Mouse (Mus musculus) CD4-positive, CD25-positive, alpha-beta regulatory T cell, adult 4 months (primary cell): Measurements from ENCODE around the gene Rbms3. TPM values are rescaled to one million over a fixed set of nuclear protein-coding genes. Genes with fewer than 3 reads are reported as not detected.

Source experiments
- ATAC-seq: one replicate; pipeline ENCODE4 v1.8.0; 2017
- polyA plus RNA-seq, 2 experiments: library from polyadenylated mRNA; unstranded; fragments of 100-300 nt; shearing (Covaris generic); gene quantifications; one replicate each; pipeline ENCODE4 v1.2.1; 2017

Rbms3 gene
- polyA plus RNA-seq, result under 1 TPM in 1 of 2 experiments, not detected in 1; 0.07 TPM

DNA sequence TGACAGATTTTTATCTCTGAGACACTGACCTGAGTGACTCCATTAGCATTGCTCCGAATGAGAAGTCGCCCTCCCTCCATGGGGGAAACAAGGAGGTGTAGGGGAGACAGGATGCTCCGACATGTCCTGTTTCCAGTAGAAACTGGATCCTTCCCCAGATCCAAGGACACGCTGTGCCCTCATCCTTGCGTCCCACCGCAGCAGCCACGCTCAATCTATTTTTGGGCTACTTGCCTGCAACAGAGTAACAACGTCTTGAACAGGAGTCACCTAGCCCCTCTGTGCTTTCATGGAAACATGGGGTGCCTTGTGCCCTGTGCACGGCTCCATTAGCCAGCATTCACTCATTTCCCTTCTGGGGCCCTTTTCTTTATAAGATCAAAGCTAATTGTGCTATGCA is at the start of gene Rbms3:
Rbms3 (minus strand) TSS at position 143 of the 400 bp plus-strand sequence.
- no peak for ATAC-seq

DNA sequence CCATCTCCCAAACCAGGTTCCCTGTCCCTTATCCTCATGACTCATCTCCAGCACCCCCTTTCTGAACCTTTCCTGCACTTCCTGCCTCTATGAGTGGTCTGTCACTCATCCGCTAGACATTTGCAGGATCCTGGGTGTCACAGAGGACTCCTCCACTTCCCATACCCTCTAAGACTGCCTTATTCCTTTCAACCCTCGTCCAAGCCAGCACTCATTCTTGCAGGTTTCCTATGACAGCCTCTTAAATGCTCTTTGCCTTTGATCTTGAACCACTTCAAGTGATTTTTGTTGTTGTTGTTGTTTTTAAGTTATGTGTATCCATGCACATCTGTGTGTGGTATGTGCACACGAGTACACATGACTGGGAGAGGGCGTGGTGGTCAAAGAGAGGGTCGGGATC is 43.6 kb upstream of the Rbms3 start:
- no peak for ATAC-seq

DNA sequence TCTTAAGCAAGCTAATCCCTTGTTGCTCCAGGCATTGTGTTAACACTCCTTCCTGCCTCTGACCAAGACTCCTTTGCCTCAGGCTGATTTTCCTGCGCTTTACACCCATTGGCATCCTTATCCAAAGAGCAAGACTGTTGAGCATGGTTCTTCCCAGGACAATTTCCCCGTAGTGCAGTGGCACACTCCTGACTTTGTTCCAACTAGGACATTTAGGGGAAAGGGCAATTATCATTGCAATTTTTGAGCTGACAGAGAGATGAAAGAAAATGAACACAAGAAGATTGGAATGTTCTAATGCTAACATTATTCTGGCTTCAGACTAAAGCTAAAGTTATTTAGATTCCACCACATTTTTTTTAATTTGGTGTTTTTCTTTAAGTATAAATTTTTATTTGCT is 24.9 kb upstream of the Rbms3 start:
- no peak for ATAC-seq

DNA sequence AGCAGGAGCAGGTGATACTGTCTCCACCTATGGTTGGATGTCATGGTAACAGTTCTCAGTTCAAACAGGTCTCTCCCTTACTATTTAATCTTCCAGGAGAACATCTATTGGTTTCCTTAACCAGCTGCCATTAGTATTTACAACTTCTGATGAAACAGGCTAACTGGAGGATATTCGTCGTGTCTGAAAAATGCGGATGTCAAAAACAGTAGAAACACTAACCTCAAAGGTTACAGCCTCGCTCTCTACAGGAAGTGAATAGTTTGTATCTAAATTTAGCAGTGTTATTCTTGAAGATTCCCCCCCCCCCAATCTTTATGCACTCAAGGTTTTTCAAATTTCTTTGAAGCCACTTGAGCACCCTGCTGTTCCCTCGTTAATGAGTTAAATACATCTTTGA is 23.9 kb upstream of the Rbms3 start:
- ATAC-seq, result no peak

DNA sequence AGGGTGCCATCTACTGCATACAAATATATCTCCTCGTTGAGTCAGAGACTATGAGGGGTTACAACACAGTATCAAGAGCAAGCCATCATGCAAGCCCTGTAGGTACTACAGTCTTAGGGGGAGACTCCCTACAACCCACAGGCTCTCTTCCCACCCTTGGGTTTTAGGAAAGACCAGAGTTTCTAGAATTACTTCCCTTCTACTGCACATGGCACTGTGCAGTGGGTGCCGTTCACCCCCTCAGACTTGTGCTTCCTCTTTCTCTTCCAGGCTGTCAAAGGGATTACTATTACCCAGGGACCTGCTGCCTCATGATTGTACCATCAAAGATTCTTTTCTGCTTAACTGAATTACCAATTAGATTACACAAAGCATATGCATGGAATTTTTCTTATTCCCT is 16.4 kb upstream of the Rbms3 start:
- no peak for ATAC-seq

DNA sequence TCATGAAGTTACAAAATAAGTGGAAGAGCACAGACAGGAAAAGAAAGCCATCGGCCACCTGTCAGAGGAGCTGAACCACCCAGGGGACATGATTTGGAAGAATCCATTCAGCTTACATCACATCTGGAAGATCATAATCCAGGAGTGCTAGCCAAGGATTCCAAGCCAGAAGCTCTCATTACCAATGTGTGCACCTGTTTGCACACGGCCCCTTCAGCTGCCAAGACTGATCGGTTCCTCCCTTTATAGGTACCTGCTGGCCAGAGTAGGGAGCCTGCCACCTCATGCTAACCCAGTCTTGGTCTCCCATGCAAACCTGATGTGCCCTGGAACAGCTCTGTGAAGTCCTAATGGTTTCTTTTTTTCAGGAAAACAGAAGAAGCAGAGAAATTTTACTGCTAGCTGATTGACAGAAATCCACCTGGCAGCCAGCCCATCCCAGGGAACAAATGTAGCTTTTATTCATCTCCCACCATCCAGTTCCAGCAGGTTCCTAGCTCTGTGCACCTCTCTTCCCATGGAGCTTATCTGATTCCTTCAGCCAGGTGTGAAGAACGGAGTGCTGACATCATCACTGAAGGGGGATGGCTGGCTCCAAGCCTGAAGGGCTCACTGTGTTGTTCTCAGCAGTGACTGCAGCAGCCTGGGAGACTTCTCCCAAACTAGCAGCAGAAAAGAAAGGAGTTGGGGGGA is 11.5 kb upstream of the Rbms3 start:
- no peak for ATAC-seq

DNA sequence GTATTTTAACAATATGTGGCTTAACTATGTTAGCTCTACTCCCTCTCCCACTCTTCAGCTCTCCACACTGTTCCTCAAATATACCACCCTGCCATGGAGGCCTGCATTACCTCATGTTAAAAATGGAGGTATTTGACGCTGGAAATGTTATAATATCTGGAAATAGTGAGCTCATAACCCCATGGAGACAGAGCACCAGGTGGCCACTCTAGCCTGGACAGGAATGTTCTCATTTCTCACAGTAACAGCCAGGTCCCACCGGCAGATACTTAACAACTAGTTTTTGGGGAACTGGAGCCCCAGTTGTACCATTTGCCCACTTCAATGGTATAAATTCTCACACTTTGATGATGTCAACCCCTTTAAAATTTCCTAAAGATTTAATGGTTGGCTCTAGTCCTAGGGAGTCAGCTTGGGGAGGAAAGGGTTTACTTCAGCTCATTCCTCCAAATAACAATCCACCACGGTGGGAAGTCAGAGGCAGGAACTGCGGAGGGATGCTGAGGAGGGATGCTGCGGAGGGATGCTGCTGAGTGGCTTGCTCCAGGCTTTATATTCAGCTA is 9.0 kb upstream of the Rbms3 start:
- no peak for ATAC-seq

DNA sequence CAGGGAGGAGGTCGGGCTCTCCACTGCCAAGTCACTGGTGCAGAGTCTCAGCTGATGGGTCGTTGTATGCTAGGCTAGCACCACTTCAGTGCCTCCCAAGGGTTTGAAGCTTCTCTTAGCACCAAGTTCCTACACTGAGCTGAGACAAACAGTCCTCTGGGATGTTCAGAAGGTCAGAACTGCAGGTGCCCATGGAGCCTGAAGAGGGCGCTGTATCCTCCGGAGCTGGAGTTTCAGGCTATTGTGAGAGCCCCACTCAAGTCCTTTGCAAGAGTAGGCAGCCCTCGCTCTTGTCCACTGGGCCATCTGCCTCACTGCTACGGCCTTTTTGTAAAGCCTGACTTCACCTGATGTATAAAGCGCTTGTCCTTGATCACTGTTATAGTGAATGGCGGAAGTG is 6.8 kb upstream of the Rbms3 start:
- ATAC-seq, result no peak

DNA sequence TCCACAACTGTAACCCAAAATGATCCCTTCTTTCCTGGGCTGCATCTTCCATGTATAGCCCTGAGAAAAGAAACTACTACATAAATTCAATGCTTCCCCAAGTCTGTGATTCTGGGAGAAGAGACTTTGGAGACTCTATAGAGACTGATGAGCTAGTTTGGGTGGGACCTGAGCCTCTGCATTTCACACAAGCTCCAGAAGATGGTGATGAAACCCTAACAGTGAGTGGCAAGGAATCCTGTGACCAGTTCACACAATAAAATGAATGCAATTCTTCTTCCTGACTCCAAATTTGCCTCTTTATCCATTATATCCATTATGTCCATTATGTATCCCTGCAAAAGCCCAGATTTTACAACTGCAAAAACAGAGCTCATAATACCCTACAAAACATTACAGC is 2.5 kb downstream of the Rbms3 start:
- ATAC-seq, result no peak

DNA sequence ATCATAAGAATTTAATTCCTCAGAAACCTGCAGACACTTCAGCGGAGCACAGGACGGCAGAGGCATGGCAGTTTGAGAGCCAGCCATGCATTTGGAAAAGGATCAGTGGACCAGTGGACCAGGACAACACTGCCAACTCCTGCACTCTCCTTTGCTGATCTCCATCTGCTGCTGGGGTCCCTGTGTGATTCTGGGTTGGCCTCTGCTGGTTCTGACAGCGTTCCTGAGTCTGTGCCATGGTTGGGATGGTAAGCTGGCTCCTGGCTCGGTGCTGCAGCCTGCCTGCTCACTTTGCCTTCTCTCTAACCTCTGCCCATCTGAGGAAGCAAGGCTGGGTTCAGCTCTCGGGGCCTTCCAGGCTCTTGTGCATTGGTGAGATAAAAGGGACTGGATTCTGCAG is 28.9 kb downstream of the Rbms3 start:
- no peak for ATAC-seq

DNA sequence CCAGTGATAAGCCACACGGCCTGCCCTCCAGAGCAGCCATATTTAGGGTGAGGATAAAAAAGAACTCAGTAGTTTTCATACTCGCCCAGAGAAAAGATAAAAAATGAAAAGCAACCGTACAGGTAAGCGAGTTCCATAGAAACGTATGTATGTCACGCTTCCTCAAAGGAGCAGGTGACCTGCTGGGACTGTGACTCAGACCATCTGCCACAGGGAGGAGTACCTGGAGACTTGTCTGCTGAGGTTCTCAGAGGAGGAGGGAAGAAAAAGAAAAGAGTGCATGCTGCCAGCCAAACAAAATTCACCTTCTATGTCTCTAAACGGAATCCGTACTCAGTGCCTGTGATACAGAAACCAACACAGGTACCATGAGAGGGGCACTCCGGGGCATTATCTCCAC is 30.4 kb downstream of the Rbms3 start:
- ATAC-seq, result no peak

DNA sequence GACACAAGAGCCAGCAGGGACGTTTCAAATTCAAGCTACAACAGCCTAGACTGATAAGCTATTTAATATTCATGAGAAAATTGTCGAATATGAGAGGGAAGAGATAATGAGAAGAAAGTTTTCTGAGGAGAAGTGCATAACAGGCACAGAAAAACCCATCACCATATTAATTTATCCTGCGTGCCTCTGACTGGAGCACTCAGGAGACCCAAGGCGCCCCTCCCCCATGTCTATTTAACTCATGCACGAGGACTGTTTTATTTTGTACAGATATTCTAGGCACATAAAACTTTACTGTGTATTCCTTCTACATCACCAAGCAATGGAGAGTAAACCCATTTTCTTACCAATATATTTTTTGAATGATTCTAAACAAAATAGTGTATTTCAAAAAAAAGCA is 33.6 kb downstream of the Rbms3 start:
- no peak for ATAC-seq

DNA sequence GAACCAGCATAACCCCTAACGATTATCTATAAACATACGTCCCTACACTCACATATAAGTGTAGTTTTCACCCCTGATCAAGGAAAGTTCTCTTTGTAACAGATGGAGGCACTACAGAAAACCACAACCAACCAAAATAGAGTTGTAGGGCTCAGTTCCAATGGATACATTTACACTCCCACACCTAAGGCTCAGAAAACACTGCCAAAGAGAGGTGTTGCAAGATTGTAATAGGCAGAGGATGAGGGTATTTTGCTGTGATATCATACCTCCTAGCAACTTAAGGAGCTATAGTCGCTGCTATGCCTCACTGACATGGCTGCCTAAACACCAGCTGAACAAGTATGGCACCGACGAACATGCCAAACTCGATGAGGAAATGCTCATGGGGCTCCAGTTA is 44.4 kb downstream of the Rbms3 start:
- no peak for ATAC-seq

DNA sequence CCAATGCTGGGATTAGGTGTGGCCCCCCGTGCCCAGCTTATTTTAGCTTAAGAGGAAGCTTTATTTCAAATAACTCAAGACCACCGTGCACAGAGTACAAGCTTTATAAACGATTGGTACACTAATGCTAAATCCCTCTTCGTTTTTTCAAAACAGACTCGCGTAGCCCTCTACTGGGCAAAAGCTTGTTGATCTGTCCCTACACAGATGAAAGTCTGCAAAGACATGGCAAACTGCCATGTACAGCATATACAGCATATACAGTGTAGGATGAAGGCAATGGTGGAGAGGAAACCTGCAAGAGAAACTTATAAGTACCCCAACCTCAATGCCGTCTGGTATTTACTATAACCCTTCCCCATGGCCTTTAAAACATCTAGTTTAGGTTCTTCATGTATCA is 46.1 kb downstream of the Rbms3 start:
- no peak for ATAC-seq

DNA sequence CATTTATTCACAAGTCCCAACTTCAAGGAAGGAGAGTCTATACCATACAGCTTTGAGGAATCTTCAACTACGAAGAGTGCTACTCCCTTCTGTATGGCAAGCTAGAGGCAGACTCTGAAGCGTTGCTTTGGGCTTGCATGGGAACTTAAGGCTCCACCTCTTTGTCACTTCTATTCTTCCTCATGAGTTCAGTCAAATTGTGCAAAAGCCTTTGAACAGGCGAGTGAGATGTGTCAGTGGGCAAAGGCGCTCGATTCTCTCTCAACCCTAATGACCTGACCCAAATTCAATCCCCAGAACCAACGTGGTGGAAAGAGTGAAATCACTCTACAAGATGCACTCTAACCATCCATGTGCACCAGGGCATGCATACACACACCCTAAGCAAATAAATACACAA is 47.1 kb downstream of the Rbms3 start:
- no peak for ATAC-seq

DNA sequence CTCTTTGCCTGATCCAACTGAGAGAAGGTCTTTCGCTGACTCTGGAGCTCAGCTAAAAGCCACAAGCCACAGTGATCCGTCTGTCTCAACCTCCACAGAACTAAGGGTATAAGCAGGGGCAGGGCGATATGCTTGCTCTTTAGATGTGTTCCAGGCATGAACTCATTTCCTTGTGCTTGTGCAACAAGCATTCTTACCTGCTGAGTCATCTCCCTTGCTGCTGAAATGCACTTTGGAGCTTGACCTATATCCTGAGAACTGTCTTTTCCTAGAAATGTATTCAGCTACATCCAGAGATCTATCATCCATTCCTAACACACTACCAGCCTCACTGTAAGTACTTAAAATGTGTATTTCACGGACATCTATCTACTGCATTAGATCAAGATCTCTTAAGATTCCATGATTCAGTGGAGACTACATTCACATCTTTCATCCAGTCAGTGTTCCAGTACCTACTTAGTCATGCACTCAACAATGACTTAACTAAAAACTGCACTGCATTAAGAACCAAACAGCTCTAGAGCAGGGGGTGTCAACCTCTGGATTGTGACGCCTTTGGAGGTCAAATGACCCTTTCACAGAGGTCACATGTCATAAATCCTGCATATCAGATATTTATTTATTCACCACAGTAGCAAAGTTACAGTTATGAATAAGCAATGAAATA is 58.4 kb downstream of the Rbms3 start:
- no peak for ATAC-seq

DNA sequence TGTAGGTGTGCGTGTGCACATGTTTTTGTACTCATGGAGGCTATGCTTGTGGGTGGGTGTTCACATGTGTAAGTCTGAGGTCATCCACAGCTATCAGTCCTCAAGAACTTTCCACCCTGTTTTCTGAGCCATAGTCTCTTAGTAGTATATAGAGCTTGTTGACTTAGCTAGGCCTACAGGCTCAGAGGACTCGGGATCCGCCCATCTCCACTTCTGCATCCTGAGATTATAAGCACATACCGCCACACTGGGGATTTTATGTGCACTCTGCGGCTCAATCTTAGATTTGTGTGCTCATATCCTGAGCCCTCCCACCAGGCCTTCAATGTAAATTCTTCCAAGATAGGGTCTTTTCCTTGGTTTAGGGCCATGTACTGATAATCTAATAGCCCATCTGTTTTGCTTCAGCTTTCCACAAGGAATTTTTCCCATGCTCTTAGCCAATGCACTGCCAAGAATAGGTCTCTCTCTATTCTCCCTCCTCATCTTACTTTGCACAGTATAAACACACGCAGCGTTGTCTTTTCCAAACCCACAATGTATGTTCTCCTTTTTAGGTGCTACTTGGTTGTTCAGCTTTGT is 59.4 kb downstream of the Rbms3 start:
- no peak for ATAC-seq

DNA sequence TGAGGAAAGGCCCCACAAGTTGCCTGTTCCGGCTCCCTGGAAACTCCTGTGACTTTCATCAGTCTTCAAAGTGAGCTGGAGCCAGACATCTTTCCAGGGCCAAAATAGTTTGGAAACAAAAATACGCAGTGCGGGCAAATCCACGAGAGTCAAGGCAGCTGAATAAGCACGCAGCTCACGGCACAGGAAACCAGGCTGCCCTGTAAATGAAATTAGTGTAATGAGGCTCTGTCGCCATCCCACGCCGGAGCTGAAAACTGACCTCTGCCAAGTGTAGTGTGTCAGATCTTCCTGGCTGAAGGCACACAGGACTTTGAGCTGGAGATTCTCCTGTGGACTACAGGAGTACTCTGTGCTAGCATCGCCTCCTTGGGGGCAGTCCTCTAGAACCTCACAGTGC is 63.4 kb downstream of the Rbms3 start:
- no peak for ATAC-seq

DNA sequence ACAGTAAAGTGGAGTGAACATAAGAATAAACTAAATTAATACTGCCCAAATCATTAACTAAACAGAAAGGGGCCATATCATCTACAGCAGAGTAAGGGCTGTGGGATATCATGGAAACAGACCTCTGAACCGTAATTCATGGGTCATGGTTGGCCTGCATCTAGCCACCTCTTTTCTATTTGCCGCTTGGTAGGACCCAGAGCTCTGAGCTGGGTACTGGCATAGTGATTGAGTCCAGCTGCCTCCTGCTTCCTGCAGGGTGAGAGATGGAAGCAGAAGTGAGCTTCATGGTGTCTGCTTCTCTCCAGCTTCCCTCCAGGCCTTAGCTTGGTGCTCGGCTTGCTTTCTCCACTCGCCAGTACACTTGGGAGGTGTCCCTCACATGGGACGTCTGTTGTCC is 71.2 kb downstream of the Rbms3 start:
- ATAC-seq, result no peak

DNA sequence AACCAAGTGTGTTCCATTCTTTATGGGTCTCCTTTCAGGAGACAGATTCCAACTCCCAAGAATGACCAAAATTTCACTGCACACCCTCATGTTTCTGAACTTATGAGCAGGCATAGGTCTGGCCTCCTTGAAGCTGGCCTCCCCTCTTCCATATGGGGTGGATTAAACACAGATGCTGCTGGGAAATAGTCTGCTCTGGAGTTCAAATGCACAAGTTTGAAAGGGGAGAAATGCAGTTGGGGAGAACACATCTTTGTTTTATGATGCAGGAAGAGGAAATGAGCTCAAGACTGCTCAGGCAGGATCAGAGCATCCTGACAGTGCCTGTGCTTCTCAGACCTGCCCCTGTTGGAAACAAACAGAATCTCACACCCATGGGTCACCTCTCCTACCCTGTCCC is 75.4 kb downstream of the Rbms3 start:
- ATAC-seq, result no peak

DNA sequence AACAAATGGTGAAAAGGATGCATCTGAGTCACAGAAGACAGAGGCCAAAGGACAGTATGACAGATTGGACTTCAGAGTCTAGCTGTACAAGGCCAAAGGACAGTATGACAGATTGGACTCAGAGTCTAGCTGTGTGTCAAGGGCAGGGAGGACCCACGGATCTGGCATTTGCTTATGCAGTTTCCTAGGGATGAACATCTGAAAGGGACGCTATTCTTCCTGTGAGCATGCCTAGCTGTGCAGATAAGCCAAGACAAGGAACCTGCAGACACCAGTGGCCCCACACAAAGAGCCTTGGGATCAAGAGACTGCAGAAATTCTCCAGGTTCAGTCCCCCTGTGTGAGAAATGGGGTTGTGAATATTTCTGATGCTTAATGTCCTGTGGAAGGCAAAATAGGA is 100.4 kb downstream of the Rbms3 start:
- no peak for ATAC-seq

DNA sequence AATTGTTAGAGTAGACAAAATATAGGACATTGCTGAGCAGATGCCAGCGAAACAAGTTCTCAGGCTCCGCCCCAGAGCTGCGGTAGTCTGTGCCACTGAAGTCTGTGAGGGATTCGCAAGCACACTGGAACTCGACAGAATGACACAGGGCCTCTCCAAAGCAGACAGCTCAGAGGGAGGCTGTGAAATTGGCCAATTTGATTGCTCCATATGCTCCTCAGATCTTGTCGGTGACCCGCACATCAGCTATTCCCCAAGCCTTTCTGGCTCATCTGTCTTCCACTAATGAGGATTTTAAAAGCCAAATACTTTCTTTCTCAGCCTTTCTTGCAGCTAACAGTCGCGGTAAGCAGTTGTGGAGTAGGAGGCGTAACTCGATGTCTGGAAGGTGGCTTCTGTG is 120.8 kb downstream of the Rbms3 start:
- ATAC-seq, result no peak

DNA sequence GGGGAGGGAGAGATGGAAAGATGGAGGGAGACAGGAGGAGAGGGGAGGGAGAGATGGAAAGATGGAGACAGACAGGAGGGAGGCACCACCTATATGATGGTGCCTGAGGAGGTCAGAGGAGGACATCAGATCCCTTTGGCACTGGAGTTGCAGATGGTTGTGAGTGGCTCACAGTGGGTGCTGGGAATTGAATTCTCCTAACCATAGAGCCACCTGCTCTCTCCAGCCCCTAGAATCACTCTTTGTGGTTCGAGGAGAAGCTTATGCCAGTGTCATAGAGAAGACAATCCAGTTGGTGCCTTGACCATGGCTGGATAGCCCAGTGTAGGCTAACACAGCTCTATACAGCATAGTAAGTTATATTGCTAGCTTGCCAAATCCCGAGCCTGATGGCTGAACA is 137.8 kb downstream of the Rbms3 start:
- ATAC-seq, result no peak

DNA sequence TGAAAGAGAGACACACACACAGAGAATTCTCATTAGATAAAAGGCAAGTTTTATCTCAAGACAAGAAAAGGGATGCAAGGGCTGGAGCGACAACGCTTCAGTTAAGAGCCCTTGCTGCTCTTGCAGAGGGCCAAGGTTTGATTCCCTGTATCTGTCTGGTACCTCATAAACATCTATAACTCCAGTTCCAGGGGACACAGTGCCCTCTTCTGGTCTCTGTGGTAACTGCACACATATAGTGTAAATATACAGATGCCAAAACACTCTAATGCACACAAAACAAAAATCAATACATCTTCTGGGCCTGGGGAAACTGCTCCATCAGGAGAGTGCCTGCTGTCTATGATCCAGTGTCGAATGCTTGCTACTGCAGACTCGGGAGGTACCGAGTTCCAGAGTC is 145.3 kb downstream of the Rbms3 start:
- no peak for ATAC-seq
